12 mouse cellular contexts compared by ENCODE assay signal in the genomic region with DNA sequence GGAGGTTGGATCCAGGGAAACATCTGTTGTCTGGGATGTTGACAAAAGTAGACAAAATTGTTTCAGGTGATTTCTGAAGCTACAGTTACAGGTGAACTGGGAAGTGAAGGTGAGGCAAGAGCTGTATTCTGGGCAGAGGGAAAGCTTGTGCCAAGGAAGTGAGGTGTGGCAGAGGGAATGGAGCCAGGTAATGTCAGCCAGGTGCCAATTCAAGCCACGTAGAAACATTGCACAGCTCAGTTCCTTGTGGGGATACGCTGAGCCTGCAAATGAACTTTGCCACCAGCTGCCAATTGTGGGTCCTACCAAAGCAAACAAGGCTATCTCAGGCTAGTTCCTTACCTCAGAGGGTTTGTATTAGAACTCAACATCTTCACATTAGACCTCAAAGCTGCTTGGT.
"Had no signal": no experiment of that assay in that cellular context is flagged by ENCODE, and none has a peak within 500 bp of the region (broad histone marks: within the 10 kb centered on the region; RNA-seq: fewer than 3 reads in every experiment).

No protein-coding gene starts in this region.

- H3K9me3 ChIP-seq: limb, embryonic 10.5 days; liver, embryonic 15.5 days; lung, embryonic 15.5 days; midbrain, embryonic 15.5 days; neural tube, embryonic 12.5 days had no signal

- H3K27me3 ChIP-seq: liver, embryonic 15.5 days; lung, embryonic 15.5 days; midbrain, embryonic 15.5 days; neural tube, embryonic 12.5 days had no signal

- H3K27ac ChIP-seq: hindbrain, postnatal 0 days; kidney, postnatal 0 days; left cerebral cortex, adult 2 months; limb, embryonic 10.5 days; liver, embryonic 15.5 days; lung, embryonic 15.5 days; midbrain, embryonic 15.5 days; neural tube, embryonic 12.5 days had no signal

- H3K4me1 ChIP-seq: liver, embryonic 15.5 days; lung, embryonic 15.5 days; midbrain, embryonic 15.5 days; neural tube, embryonic 12.5 days had no signal

- H3K4me2 ChIP-seq: liver, embryonic 11.5 days; liver, embryonic 15.5 days; lung, embryonic 15.5 days; midbrain, embryonic 15.5 days; neural tube, embryonic 12.5 days had no signal

- DNase-seq: spleen, adult 18-20 months; thymus, adult 2 months; thymus, postnatal 25 days had no signal

- H3K4me3 ChIP-seq: left cerebral cortex, adult 2 months; limb, embryonic 10.5 days; liver, embryonic 15.5 days; lung, embryonic 15.5 days; midbrain, embryonic 15.5 days; neural tube, embryonic 12.5 days had no signal

- H3K9ac ChIP-seq: liver, embryonic 15.5 days; lung, embryonic 15.5 days; midbrain, embryonic 15.5 days; neural tube, embryonic 12.5 days had no signal

- ATAC-seq: hindbrain, postnatal 0 days; midbrain, embryonic 15.5 days had no signal

- H3K36me3 ChIP-seq: limb, embryonic 10.5 days; liver, embryonic 15.5 days; lung, embryonic 15.5 days; midbrain, embryonic 15.5 days; neural tube, embryonic 12.5 days had no signal
